Mouse (Mus musculus): ENCODE measurements around the gene Yy1. TPM values are rescaled to one million over a fixed set of nuclear protein-coding genes. Genes with fewer than 3 reads are reported as not detected.

Yy1 gene
- polyA plus RNA-seq, 1 experiment from 2014 or later, result 6.6 TPM

GRCm38 (mm10) chr12:108765751-108766221 is 27.0 kb upstream of the Yy1 start:
- Histone ChIP-seq H3K27ac (ENCODE audit: low read length) (peak overlapping the region; percentile 73), H3K4me2 (ENCODE audit: low read depth, low read length) (peak overlapping the region; percentile 71), H3K4me3 (ENCODE audit: low read depth, low read length) (peak overlapping the region; percentile 53), H3K9me3 (replicated peaks; ENCODE audit: control insufficient read depth, low read length) (no peaks in the 10 kb centered on the region), H3K27me3 (ENCODE audit: control insufficient read depth, insufficient read depth, low read depth, low read length) (no peaks in the 10 kb centered on the region; the same call in 1 of the 2 replicates), H3K4me1 (ENCODE audit: control insufficient read depth, low read depth, low read length) (peaks cover 53% of the 10 kb centered on the region), H3K36me3 (ENCODE audit: control insufficient read depth, insufficient read depth) (no peaks in the 10 kb centered on the region), H3K9ac (ENCODE audit: low read depth, low read length) (peak overlapping the region; percentile 53)
- peak; percentile 33 for ATAC-seq (ENCODE audit: low read depth)
- WGBS (ENCODE audit: insufficient replicate concordance), result 5% methylated on average over 14 of the region's 14 CpGs

GRCm38 (mm10) chr12:108766316-108766715 is 26.5 kb upstream of the Yy1 start:
- whole genome bisulfite sequencing (ENCODE audit: insufficient replicate concordance), result 27% methylated on average over 10 of the region's 10 CpGs
- no peaks in the 10 kb centered on the region for H3K36me3 ChIP-seq (ENCODE audit: control insufficient read depth, insufficient read depth)
- peaks cover 48% of the 10 kb centered on the region for H3K4me1 ChIP-seq (ENCODE audit: control insufficient read depth, low read depth, low read length)
- H3K27ac ChIP-seq (ENCODE audit: low read length), result peak overlapping the region; percentile 73
- H3K9ac ChIP-seq (ENCODE audit: low read depth, low read length), result peak overlapping the region; percentile 53
- H3K27me3 ChIP-seq (ENCODE audit: control insufficient read depth, insufficient read depth, low read depth, low read length), result no peaks in the 10 kb centered on the region; the same call in 1 of the 2 replicates
- peak overlapping the region; percentile 53 for H3K4me3 ChIP-seq (ENCODE audit: low read depth, low read length)
- peak overlapping the region; percentile 71 for H3K4me2 ChIP-seq (ENCODE audit: low read depth, low read length)
- H3K9me3 ChIP-seq (replicated peaks; ENCODE audit: control insufficient read depth, low read length), result no peaks in the 10 kb centered on the region
- no peak for ATAC-seq (ENCODE audit: low read depth)

GRCm38 (mm10) chr12:108766866-108767265 is 25.9 kb upstream of the Yy1 start:
- peak overlapping the region; percentile 53; the same call in 1 of the 2 replicates for H3K4me3 ChIP-seq (ENCODE audit: low read depth, low read length)
- no peak for ATAC-seq (ENCODE audit: low read depth)
- peak overlapping the region; percentile 71 for H3K4me2 ChIP-seq (ENCODE audit: low read depth, low read length)
- peak overlapping the region; percentile 73 for H3K27ac ChIP-seq (ENCODE audit: low read length)
- WGBS (ENCODE audit: insufficient replicate concordance), result 10% methylated on average over 7 of the region's 7 CpGs
- H3K9ac ChIP-seq (ENCODE audit: low read depth, low read length), result no peak overlapping the region
- H3K36me3 ChIP-seq (ENCODE audit: control insufficient read depth, insufficient read depth), result no peaks in the 10 kb centered on the region
- peaks cover 46% of the 10 kb centered on the region for H3K4me1 ChIP-seq (ENCODE audit: control insufficient read depth, low read depth, low read length)
- no peaks in the 10 kb centered on the region for H3K9me3 ChIP-seq (replicated peaks; ENCODE audit: control insufficient read depth, low read length)
- H3K27me3 ChIP-seq (ENCODE audit: control insufficient read depth, insufficient read depth, low read depth, low read length), result no peaks in the 10 kb centered on the region; the same call in 1 of the 2 replicates

GRCm38 (mm10) chr12:108768196-108768854 is 24.4 kb upstream of the Yy1 start:
- Histone ChIP-seq H3K27ac (ENCODE audit: low read length) (no peak overlapping the region), H3K27me3 (ENCODE audit: control insufficient read depth, insufficient read depth, low read depth, low read length) (no peaks in the 10 kb centered on the region; the same call in 1 of the 2 replicates), H3K4me1 (ENCODE audit: control insufficient read depth, low read depth, low read length) (peaks cover 38% of the 10 kb centered on the region), H3K9ac (ENCODE audit: low read depth, low read length) (no peak overlapping the region), H3K36me3 (ENCODE audit: control insufficient read depth, insufficient read depth) (no peaks in the 10 kb centered on the region), H3K9me3 (replicated peaks; ENCODE audit: control insufficient read depth, low read length) (no peaks in the 10 kb centered on the region), H3K4me3 (ENCODE audit: low read depth, low read length) (no peak overlapping the region), H3K4me2 (ENCODE audit: low read depth, low read length) (no peak overlapping the region)
- ATAC-seq (ENCODE audit: low read depth), result no peak
- WGBS (ENCODE audit: insufficient replicate concordance), result 61% methylated on average over 11 of the region's 11 CpGs

GRCm38 (mm10) chr12:108780108-108780877 is 12.5 kb upstream of the Yy1 start:
- Histone ChIP-seq H3K4me1 (ENCODE audit: control insufficient read depth, low read depth, low read length) (peaks cover 23% of the 10 kb centered on the region), H3K4me3 (ENCODE audit: low read depth, low read length) (no peak overlapping the region), H3K36me3 (ENCODE audit: control insufficient read depth, insufficient read depth) (peaks cover 4% of the 10 kb centered on the region; the same call in 1 of the 2 replicates), H3K4me2 (ENCODE audit: low read depth, low read length) (peak overlapping the region; percentile 24), H3K27ac (ENCODE audit: low read length) (peak overlapping the region; percentile 86), H3K9me3 (replicated peaks; ENCODE audit: control insufficient read depth, low read length) (no peaks in the 10 kb centered on the region), H3K9ac (ENCODE audit: low read depth, low read length) (peak overlapping the region; percentile 10; the same call in 1 of the 2 replicates), H3K27me3 (ENCODE audit: control insufficient read depth, insufficient read depth, low read depth, low read length) (no peaks in the 10 kb centered on the region)
- ATAC-seq (ENCODE audit: low read depth), result peak; percentile 100
- 50% methylated on average over 7 of the region's 7 CpGs for WGBS (ENCODE audit: insufficient replicate concordance)

- no peak overlapping the region for H3K27ac ChIP-seq (ENCODE audit: low read length)
- no peak overlapping the region for H3K4me2 ChIP-seq (ENCODE audit: low read depth, low read length)
- no peaks in the 10 kb centered on the region for H3K9me3 ChIP-seq (replicated peaks; ENCODE audit: control insufficient read depth, low read length)
- H3K4me1 ChIP-seq (ENCODE audit: control insufficient read depth, low read depth, low read length), result peaks cover 38% of the 10 kb centered on the region
- ATAC-seq (ENCODE audit: low read depth), result no peak
- no peaks in the 10 kb centered on the region for H3K36me3 ChIP-seq (ENCODE audit: control insufficient read depth, insufficient read depth)
- H3K27me3 ChIP-seq (ENCODE audit: control insufficient read depth, insufficient read depth, low read depth, low read length), result no peaks in the 10 kb centered on the region
- H3K4me3 ChIP-seq (ENCODE audit: low read depth, low read length), result no peak overlapping the region
- 13% methylated on average over 4 of the region's 4 CpGs for WGBS (ENCODE audit: insufficient replicate concordance)
- no peak overlapping the region for H3K9ac ChIP-seq (ENCODE audit: low read depth, low read length)
Observed at GRCm38 (mm10) chr12:108785161-108785560, 7.6 kb upstream of the Yy1 start.

GRCm38 (mm10) chr12:108787329-108787728 is 5.4 kb upstream of the Yy1 start:
- H3K27ac ChIP-seq (ENCODE audit: low read length), result no peak overlapping the region
- peaks cover 33% of the 10 kb centered on the region for H3K4me1 ChIP-seq (ENCODE audit: control insufficient read depth, low read depth, low read length)
- ATAC-seq (ENCODE audit: low read depth), result no peak

GRCm38 (mm10) chr12:108792152-108792545 is 624 bp upstream of the Yy1 start:
- Histone ChIP-seq H3K4me3 (ENCODE audit: low read depth, low read length) (peak overlapping the region; percentile 100), H3K9me3 (replicated peaks; ENCODE audit: control insufficient read depth, low read length) (no peaks in the 10 kb centered on the region), H3K9ac (ENCODE audit: low read depth, low read length) (peak overlapping the region; percentile 91), H3K4me1 (ENCODE audit: control insufficient read depth, low read depth, low read length) (peaks cover 43% of the 10 kb centered on the region), H3K27me3 (ENCODE audit: control insufficient read depth, insufficient read depth, low read depth, low read length) (no peaks in the 10 kb centered on the region), H3K27ac (ENCODE audit: low read length) (peak overlapping the region; percentile 98), H3K36me3 (ENCODE audit: control insufficient read depth, insufficient read depth) (no peaks in the 10 kb centered on the region), H3K4me2 (ENCODE audit: low read depth, low read length) (peak overlapping the region; percentile 57)
- peak; percentile 35 for ATAC-seq (ENCODE audit: low read depth)
- under 1% methylated on average over 52 of the region's 52 CpGs for WGBS (ENCODE audit: insufficient replicate concordance)

More at GRCm38 (mm10) chr12:108787329-108787728, 5.4 kb upstream of the Yy1 start:
- H3K9me3 ChIP-seq (replicated peaks; ENCODE audit: control insufficient read depth, low read length), result no peaks in the 10 kb centered on the region
- no peaks in the 10 kb centered on the region for H3K27me3 ChIP-seq (ENCODE audit: control insufficient read depth, insufficient read depth, low read depth, low read length)
- H3K9ac ChIP-seq (ENCODE audit: low read depth, low read length), result no peak overlapping the region
- H3K4me2 ChIP-seq (ENCODE audit: low read depth, low read length), result no peak overlapping the region
- no peak overlapping the region for H3K4me3 ChIP-seq (ENCODE audit: low read depth, low read length)
- 80% methylated on average over 2 of the region's 2 CpGs for WGBS (ENCODE audit: insufficient replicate concordance)
- H3K36me3 ChIP-seq (ENCODE audit: control insufficient read depth, insufficient read depth), result no peaks in the 10 kb centered on the region
